Comparison of ENCODE assay signal across 8 mouse cellular contexts in the genomic region with DNA sequence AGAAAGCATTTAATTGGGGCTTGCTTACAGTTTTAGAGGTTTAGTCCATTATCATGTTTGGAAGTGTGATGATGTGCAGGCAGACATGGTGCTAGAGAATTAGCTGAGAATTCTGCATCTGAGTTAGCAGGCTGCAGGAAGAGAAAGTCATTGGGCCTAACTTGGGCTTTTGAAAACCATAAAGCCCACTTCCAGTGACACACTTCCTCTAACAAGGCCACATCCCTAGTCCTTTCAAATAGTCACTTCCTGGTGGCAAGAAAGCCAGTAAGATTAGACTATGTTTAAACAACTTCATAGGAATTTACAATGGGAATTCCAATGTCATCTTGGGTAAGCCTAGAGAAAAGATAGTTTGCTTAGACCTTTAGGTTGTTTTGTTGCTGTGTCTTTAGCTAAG.
"Had no signal": no experiment of that assay in that cellular context is flagged by ENCODE, and none has a peak within 500 bp of the region (broad histone marks: within the 10 kb centered on the region; RNA-seq: fewer than 3 reads in every experiment).

No protein-coding gene starts in this region.

- DNase-seq: kidney, adult 2 months; kidney, postnatal 14 days; lung, adult 18-20 months; midbrain, embryonic 14.5 days; right cerebral cortex, adult 18-20 months; right cerebral cortex, postnatal 25 days had no signal

- ATAC-seq: liver, embryonic 12.5 days; lung, postnatal 0 days had no signal
